Mouse (Mus musculus) heart, embryonic 14.5 days (tissue): Measurements from ENCODE around the gene Rap1gds1. TPM values are rescaled to one million over a fixed set of nuclear protein-coding genes. Genes with fewer than 3 reads are reported as not detected.

Experiments
- ATAC-seq: fragments of 200-750 bp; cut with Nextera tagmentation; 2 replicates; pipeline ENCODE4 v1.8.0; 2017; ENCODE audit warnings: low read depth, moderate TSS enrichment; ENCODE audit not compliant: insufficient number of reproducible peaks, insufficient read depth, low FRiP score
- H3K27ac ChIP-seq, 2 experiments: fragments of 200-500 bp in 1 of 2; fragments of 300-500 bp in 1 of 2; sonication (generic) in 1 of 2; replicated peaks in 1 of 2; 2 replicates each; pipeline ENCODE4 v1.5.1; 2012 to 2014; ENCODE audit warnings: low read depth in 2 of 2, low read length in 2 of 2, control low read depth in 1 of 2, mild to moderate bottlenecking in 1 of 2, mixed read lengths in 1 of 2; ENCODE audit not compliant: control insufficient read depth in 1 of 2, insufficient read depth in 1 of 2
- H3K27me3 ChIP-seq: fragments of 300-500 bp; sonication (generic); 2 replicates; pipeline ENCODE4 v1.6.1; 2014; ENCODE audit warnings: mild to moderate bottlenecking, low read length, control low read depth; ENCODE audit not compliant: control insufficient read depth, insufficient read depth
- H3K36me3 ChIP-seq: fragments of 300-500 bp; sonication (generic); 2 replicates; pipeline ENCODE4 v1.6.1; 2014; ENCODE audit warnings: mild to moderate bottlenecking, control low read depth, low read length, mixed read lengths; ENCODE audit not compliant: control insufficient read depth, insufficient read depth
- H3K4me1 ChIP-seq, 2 experiments: fragments of 200-500 bp in 1 of 2; fragments of 300-500 bp in 1 of 2; sonication (generic) in 1 of 2; 2 replicates each; pipeline ENCODE4 v1.6.1; 2012 to 2014; ENCODE audit warnings: low read length in 2 of 2, control low read depth in 1 of 2, mixed read lengths in 1 of 2; ENCODE audit not compliant: control insufficient read depth in 2 of 2, insufficient read depth in 2 of 2
- H3K4me2 ChIP-seq: fragments of 300-500 bp; sonication (generic); 2 replicates; pipeline ENCODE4 v1.6.1; 2014; ENCODE audit warnings: mild to moderate bottlenecking, low read length
- H3K4me3 ChIP-seq, 2 experiments: fragments of 200-500 bp in 1 of 2; fragments of 300-500 bp in 1 of 2; sonication (generic) in 1 of 2; 2 replicates each; pipeline ENCODE4 v1.5.1; 2012 to 2014; ENCODE audit warnings: low read length in 2 of 2, mild to moderate bottlenecking in 2 of 2, control low read depth in 1 of 2, low read depth in 1 of 2, moderate library complexity in 1 of 2; ENCODE audit not compliant: control insufficient read depth in 1 of 2, insufficient read depth in 1 of 2
- H3K9ac ChIP-seq: fragments of 300-500 bp; sonication (generic); 2 replicates; pipeline ENCODE4 v1.6.1; 2014; ENCODE audit warnings: mild to moderate bottlenecking, low read length
- H3K9me3 ChIP-seq: fragments of 300-500 bp; sonication (generic); 2 replicates; pipeline ENCODE4 v1.6.1; 2016; ENCODE audit warnings: low read length, control low read depth; ENCODE audit not compliant: control insufficient read depth
- WGBS: fragments of 180-500 bp; shearing (Covaris S2); extraction: QIAGEN DNeasy Blood & Tissue Kit; methylation state at CpG from one replicate; pipeline ENCODE4 v1.1.7; 2014; 5-methylcytosine and 5-hydroxymethylcytosine counted together
- polyA plus RNA-seq: library from polyadenylated mRNA; unstranded; fragments of >200 nt; fragmentation: Nextera tagmentation; extraction: Ambion mirVana; gene quantifications from 2 replicates; pipeline ENCODE4 v1.2.1, GENCODE M21; 2014

Gene Rap1gds1
- polyA plus RNA-seq, 1 experiment from 2014 or later, result 52.9 TPM

DNA sequence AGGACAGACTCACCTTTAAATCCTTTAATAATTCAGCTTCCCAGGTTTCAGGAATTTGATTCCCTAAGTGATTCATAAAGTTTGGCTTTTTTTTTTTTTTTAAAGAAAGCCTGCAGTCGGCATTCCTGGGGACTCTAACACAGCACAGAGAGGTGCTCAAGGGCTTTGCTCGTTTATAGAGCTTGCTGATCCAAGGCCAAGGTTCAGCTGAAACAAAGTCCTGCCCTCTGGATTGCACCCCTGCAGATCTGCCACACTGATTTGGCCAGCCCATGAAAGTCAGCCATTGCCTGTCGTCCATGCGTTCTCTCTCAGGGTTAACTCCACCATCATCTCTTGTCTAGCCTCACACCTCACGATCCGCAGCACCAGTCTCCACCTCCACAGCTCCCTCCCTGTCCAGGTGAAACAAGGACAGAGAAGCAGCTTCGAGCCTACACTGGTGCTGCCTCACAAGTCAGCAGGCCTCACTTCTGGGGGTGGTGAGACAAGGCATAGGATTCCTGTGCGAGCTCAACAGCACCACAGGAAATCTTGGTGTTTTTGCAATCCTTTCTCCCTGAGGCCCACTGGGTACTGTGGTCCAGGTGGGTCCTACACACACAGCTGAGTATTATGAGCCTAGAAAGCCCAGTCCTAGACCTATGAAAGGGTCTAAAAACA lies 160.2 kb downstream of the Rap1gds1 start:
- Histone ChIP-seq H3K4me2 (no peak overlapping the region), H3K27ac (no peak overlapping the region), H3K9me3 (no peaks in the 10 kb centered on the region; the same call in 1 of the 2 replicates), H3K4me3 (no peak overlapping the region), H3K27me3 (no peaks in the 10 kb centered on the region; the same call in 1 of the 2 replicates), H3K9ac (no peak overlapping the region), H3K36me3 (no peaks in the 10 kb centered on the region), H3K4me1 (peaks cover 14 to 20% of the 10 kb centered on the region in 2 experiments)
- no peak for ATAC-seq
- WGBS, result 70% methylated on average over 8 of the region's 8 CpGs

GRCm38 (mm10) chr3:138912504-138912903 lies 162.5 kb downstream of the Rap1gds1 start:
- Histone ChIP-seq H3K4me1 (peaks cover 6 to 9% of the 10 kb centered on the region in 2 experiments), H3K36me3 (no peaks in the 10 kb centered on the region), H3K9me3 (no peaks in the 10 kb centered on the region), H3K4me2 (no peak overlapping the region), H3K4me3 (no peak overlapping the region), H3K27ac (no peak overlapping the region), H3K9ac (no peak overlapping the region), H3K27me3 (no peaks in the 10 kb centered on the region; the same call in 1 of the 2 replicates)
- ATAC-seq, result no peak
- 91% methylated on average over 8 of the region's 8 CpGs for WGBS

DNA sequence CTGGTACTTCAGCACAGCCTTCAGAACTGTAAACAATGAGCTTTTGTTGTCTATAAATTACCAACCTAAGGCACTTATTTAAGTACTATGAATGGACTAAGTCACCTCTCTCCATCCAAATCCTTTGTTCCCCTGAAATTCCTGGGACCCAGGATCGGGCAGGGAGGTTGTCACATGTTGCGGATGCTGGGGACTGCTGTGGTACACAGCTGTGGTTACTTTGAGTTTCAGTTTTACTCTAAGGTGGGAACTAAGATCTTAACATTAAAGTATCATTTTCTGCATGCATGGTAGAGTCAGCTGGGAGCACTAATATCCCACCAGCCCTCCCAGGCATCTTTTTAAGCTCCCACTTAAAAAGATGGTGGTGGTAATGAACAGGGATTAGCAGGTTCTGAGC lies 165.7 kb downstream of the Rap1gds1 start:
- H3K27ac ChIP-seq, result no peak overlapping the region
- no peak for ATAC-seq
- H3K9me3 ChIP-seq, result no peaks in the 10 kb centered on the region
- no peak overlapping the region for H3K4me2 ChIP-seq
- no peak overlapping the region for H3K4me3 ChIP-seq
- H3K4me1 ChIP-seq, result 0 out of 4 replicates have a peak, but pooled peaks cover 0 to 6% of the 10 kb centered on the region in 2 experiments
- peaks cover 2% of the 10 kb centered on the region; the same call in 1 of the 2 replicates for H3K27me3 ChIP-seq
- whole genome bisulfite sequencing, result 86% methylated on average over 2 of the region's 2 CpGs
- H3K36me3 ChIP-seq, result no peaks in the 10 kb centered on the region
- H3K9ac ChIP-seq, result no peak overlapping the region

DNA sequence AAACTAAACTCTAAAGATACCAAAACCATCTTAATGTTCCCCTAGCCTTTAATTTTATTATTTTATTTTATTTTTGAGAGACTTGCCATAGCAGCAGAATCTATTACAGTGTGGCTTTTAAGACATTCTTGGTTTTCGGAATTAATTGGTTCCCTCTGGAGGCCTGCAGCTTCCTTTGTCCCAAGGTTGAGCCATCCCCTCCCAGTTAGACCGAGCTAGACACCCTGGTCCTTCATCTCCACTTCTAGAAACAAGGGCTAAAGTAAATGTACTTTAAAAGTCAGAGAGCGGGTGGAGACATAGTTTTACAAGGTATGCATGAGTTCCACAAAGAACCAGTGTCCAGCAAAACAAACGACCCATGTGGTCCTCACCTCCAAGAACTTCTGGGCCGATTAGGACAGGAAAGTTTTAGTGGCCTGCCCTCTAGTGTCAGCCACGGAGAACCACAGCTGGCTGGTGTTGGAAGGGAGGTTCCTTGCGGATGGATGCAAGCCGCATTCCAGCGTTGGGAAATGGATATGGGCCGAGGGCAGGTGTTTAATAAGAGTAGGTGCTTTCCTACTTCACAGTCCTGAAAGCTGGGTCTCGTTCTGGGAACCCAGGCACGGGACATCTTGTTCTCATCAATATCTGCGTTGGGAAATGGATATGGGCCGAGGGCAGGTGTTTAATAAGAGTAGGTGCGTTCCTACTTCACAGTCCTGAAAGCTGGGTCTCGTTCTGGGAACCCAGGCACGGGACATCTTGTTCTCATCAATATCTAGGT lies 168.7 kb downstream of the Rap1gds1 start:
- H3K9me3 ChIP-seq, result no peaks in the 10 kb centered on the region
- peak; percentile 36; the same call in 1 of the 2 replicates for ATAC-seq

DNA sequence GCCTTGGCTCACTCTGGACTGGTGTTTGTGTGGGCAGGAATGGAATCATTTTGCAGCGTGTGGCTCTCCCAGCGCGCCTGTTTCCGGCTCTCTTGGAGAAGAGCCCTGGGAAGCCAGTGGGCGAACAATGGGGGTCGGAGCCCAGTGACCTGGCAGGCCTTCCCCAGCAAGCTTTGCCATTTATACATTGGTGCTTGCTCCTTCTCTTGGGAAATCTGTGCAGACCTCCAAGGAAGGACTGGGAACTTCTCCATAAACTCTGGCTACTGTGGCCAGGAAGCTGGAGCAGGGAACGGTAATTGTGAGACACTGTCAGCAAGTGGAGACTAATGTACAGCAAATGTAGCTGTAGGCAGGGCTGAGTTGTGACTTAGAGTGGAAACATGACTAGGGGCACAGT lies 169.3 kb downstream of the Rap1gds1 start:
- H3K4me3 ChIP-seq, result no peak overlapping the region
- 60% methylated on average over 7 of the region's 7 CpGs for whole genome bisulfite sequencing

More for the DNA sequence above, 168.7 kb downstream of the Rap1gds1 start:
- no peaks in the 10 kb centered on the region for H3K36me3 ChIP-seq
- H3K4me3 ChIP-seq, result no peak overlapping the region
- peak overlapping the region in 1 of 2 experiments; percentile 80; a peak in 2 of 4 replicates for H3K27ac ChIP-seq
- no peak overlapping the region for H3K4me2 ChIP-seq
- H3K9ac ChIP-seq, result no peak overlapping the region
- WGBS, result 34% methylated on average over 17 of the region's 17 CpGs
- 0 out of 2 replicates have a peak, but pooled peaks cover 2% of the 10 kb centered on the region for H3K27me3 ChIP-seq
- 0 out of 4 replicates have a peak, but pooled peaks cover 0 to 6% of the 10 kb centered on the region in 2 experiments for H3K4me1 ChIP-seq

DNA sequence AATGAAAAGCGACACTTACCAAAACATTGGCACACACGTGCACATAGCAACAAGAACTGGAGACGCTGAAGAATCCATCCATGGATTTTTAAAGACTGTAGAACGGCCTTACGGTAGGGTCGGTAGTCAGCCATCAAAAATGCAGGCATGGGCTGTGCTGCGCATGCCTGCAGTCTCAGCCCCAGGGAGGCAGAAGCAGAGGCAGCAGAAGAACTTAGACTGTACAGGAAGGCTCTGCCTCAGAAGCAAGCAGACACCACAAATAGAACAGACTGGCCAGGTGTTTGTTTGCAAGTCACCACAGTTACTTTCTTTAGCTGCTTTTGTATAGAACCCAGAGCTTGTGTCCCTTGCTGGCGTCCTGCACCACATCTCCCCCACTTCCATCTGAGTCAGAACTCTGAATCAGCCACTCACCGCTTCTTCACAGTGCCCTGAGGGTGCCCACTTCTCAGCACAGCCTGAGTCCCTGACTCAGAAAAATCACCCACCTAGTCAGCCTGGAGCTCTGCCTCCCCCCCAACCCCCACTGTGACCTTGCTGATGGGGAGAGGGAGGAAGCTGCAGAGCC lies 174.3 kb downstream of the Rap1gds1 start:
- H3K4me3 ChIP-seq, result no peak overlapping the region
- peaks cover 0 to under 1% of the 10 kb centered on the region in 2 experiments; a peak in 1 of 4 replicates for H3K4me1 ChIP-seq
- WGBS, result 71% methylated on average over 9 of the region's 9 CpGs
- no peaks in the 10 kb centered on the region for H3K27me3 ChIP-seq
- 0 out of 2 replicates have a peak, but pooled peaks cover 2% of the 10 kb centered on the region for H3K36me3 ChIP-seq
- H3K9ac ChIP-seq, result no peak overlapping the region
- H3K4me2 ChIP-seq, result no peak overlapping the region
- H3K27ac ChIP-seq, result no peak overlapping the region
- no peaks in the 10 kb centered on the region for H3K9me3 ChIP-seq
- no peak for ATAC-seq

More for the DNA sequence above, 169.3 kb downstream of the Rap1gds1 start:
- 0 out of 4 replicates have a peak, but pooled peaks cover 0 to 6% of the 10 kb centered on the region in 2 experiments for H3K4me1 ChIP-seq
- no peaks in the 10 kb centered on the region for H3K9me3 ChIP-seq
- H3K27me3 ChIP-seq, result 0 out of 2 replicates have a peak, but pooled peaks cover 2% of the 10 kb centered on the region
- no peak overlapping the region for H3K9ac ChIP-seq
- H3K36me3 ChIP-seq, result no peaks in the 10 kb centered on the region
- H3K27ac ChIP-seq, result peak overlapping the region; percentile 53 to 80
- ATAC-seq, result peak; percentile 57; the same call in 1 of the 2 replicates
- H3K4me2 ChIP-seq, result no peak overlapping the region

- no peaks in the 10 kb centered on the region for H3K27me3 ChIP-seq
- 0 out of 2 replicates have a peak, but pooled peaks cover 2% of the 10 kb centered on the region for H3K36me3 ChIP-seq
- no peak overlapping the region for H3K9ac ChIP-seq
- 85% methylated on average over 8 of the region's 8 CpGs for WGBS
- no peak for ATAC-seq
- no peak overlapping the region for H3K4me2 ChIP-seq
- H3K9me3 ChIP-seq, result no peaks in the 10 kb centered on the region
- peaks cover 2 to 8% of the 10 kb centered on the region in 2 experiments; a peak in 3 of 4 replicates for H3K4me1 ChIP-seq
- H3K27ac ChIP-seq, result no peak overlapping the region
- no peak overlapping the region for H3K4me3 ChIP-seq
These were observed 176.9 kb downstream of the Rap1gds1 start for GRCm38 (mm10) chr3:138898055-138898454.
